Mouse (Mus musculus): ENCODE data around the gene Trim2.

DNA sequence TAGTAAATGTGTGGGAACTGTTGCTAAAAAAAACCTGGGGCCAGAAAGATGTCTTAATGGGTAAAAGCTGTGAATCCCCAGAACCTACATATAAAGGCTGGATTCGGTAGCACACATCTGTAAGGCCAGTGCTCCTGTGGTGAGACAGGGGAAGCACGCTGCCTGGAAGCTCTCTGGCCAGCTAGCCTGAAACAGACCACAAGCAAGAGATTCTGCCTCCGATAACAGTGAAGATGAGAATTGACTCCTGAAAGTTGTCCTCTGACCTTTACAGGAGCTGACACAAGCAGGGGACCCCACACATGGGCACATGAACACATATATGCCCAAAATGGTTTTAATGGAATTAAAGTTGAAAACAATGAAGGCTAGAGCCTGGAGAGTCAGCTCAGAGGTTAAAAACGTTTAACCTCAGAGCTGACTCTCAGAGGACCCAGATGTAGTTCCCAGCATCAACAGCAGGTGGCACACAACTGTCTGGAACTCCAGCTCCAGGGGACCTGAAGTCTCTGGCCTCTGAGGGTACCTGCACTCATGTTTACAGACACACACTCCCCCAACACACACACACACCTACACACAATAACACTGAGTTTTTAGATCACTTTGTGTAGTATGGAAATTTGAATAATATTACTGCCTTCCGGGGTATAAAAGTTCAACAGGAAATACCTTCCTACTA lies 45.8 kb upstream of the Trim2 start:
- TF ChIP-seq POLR2A (IDR thresholded peaks at IDR 0.05; ENCODE audit: borderline replicate concordance, extremely low read depth, insufficient read depth, insufficient read length, poor library complexity, severe bottlenecking) (no peak), CTCF (IDR thresholded peaks at IDR 0.05; ENCODE audit: borderline replicate concordance, extremely low read depth, insufficient read depth, insufficient read length) (peak; percentile 85)
